Mouse (Mus musculus): ENCODE results near the gene Flywch2.

DNA sequence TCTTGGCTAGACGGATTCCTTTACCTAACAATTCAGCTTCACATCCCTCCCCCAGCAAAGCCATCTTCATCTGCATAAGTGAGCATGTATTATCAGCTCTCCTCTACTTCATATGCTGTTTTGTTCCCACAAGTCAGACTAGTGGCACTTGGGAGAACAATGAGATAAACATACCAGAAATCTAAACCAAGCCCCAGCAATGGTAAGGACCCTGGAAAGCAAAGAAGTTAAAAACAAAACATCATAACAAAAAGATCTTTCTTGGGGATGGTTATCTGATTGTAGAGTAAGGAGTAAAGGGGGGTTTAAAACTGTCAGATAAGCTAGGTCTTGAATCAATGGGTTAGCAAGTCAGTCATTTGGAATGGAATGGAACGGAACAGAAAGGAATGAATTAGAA is 15.4 kb downstream of the Flywch2 start:
- TF ChIP-seq CTCF (IDR thresholded peaks at IDR 0.05; ENCODE audit: insufficient read depth, low read length) (no peak), POLR2A (IDR thresholded peaks at IDR 0.05; ENCODE audit: borderline replicate concordance, extremely low read depth, low read depth, low read length) (no peak)
